Mouse (Mus musculus) megakaryocyte, adult 5-6 weeks (primary cell): Measurements from ENCODE around the gene Zc3h7a. TPM values are rescaled to one million over a fixed set of nuclear protein-coding genes. Genes with fewer than 3 reads are reported as not detected.
A peak's percentile ranks its signal among the peaks of the same experiment; 100 is the strongest.
"Not testable (repeated sequence)": the region's sequence is repeated elsewhere in the genome, so short reads cannot be mapped to it uniquely, and the experiment has no call there.

ENCODE experiments used
- ATAC-seq: 2 replicates; pipeline ENCODE4 v1.8.0; 2016; ENCODE audit warnings: mild to moderate bottlenecking, inconsistent platforms; ENCODE audit not compliant: poor library complexity, severe bottlenecking
- total RNA-seq, 2 experiments: library from RNA; stranded (forward) in 1 of 2; stranded (reverse) in 1 of 2; fragments of 153-499, 151-499 nt in 1 of 2; fragments of 221-1000, 200-1000 nt in 1 of 2; gene quantifications; 2 replicates each; pipeline versions ENCODE4 v1.2.3 to v1.2.4; 2015 to 2017

Gene Zc3h7a
- total RNA-seq (2015) (161 and 183 TPM in 2 replicates), total RNA-seq (2017) (221 and 259 TPM in 2 replicates)

DNA sequence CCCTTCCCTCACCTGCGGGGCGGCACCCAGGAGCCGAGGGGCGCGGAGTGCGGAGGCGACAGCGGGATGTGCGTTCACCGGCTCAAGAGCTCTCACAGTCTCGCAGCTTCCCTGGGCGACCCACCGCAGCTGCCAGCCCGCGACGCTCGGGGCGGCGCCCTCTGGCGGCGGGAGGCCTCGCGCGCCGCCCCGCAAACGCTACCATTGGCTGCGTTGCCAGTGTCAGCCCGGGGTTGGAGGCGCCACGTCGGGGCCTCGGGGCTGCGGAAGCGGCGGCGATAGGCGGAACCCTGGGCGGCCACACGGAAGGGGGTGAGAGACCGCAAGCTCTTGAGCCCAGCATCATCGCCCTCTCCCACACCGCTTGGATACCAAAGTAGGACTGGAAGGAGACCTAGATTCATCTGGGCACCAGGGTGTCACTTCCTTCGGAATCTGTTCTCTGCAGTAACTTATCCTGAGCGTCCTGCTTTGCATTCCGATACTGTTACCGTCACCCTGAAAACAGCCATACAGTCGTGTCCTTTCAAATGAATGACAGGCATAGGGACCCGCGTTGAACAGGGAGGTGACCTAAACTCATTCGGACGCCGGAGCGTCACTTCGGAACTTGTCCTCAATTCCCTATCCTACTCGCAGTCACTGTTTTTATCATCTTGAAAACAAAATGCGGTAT, at the start of gene Zc3h7a:
TSS of gene Zc3h7a (minus strand) at position 186 of the 676 bp plus-strand sequence.
- peak; percentile 90 for ATAC-seq

- no peak for ATAC-seq
Measured at GRCm38 (mm10) chr16:11217801-11218200, 41.6 kb upstream of the Zc3h7a start.

DNA sequence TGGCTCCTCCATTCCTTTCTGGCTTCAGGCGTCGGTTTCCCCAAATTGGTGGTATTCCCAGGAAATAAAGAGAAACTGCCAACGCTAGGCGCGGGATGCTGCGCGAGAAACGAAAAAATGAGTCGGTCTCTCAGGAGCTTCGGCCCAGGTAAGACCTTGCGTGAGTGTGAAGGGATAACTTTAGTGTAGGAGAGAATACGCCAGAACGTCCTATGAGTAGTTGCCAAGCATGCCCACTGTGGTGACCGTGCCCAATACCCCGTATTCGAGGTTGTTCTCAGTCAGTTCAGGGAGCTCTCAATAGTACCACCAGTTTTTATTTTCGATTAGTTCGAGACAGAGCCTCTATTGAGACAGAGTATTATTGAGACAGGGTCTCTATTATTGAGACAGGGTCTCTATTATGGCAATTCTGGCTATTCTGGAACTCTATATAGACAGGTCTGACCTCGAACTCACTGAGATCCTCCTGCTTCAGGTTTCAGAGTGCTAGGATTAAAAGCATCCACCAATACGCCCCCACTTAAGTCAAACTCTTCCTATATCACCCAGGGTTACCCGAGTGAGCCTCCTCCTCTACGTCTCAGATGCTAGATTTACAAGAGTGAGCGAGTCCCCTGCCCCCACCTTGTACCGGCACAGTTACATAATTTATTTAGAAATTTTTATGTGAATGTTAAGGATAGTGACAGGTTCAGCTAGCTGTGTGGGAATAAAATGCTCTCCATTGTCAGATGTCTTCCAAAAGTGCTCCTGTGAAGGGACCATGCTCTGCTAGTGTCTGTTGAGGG, 27.6 kb upstream of the Zc3h7a start:
- ATAC-seq, result peak; percentile 28

DNA sequence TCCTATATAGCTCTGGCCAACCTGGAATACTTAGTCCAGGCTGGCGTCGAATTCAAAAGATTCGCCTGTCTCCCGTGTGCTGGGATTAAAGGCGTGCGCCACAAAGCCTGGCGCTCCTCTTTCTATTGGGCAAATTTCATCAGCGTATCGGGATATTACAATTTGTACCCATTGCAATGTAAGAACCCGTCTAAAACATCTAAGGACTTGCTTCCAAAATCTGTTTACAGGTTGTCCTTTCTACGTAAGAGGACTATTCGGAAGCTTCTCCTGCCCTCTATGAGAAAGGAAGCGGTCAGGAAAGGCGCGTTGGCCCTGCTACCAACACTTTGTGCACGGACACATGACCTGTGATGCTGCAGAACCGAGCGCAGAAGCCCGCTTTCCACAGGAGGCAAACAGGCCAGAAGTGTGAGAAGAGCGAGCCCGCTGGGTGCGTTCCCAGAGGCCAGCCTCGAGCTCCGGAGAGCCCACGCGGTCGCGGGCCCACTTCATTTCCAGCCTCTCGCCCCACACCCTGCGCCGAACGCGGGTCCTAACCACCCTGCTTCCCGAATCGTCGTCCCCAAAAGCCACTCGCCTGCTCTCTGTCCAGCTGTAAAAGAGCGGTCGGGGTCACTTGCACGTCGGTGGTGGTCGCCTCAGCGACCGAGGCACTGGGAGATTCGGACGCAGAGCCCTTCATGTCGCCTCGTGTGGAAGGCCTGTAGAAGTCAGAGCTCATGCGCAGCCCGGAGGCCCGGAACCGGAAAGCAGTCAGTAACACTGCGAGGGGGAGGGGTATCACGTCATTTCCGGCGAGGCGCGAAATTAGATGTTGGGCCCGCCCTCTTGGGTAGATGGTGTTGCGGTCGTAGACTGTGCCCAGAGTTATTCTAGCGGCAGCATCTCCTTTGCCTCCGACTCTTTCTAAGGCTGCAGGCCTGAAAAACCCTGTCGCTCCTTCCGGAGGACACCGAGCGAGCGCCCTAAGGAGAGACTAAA, 26.7 kb upstream of the Zc3h7a start, which contains the start of gene Rsl1d1:
TSS of gene Rsl1d1 (minus strand) at position 761 of the 984 bp plus-strand sequence.
- ATAC-seq, result peak; percentile 95

DNA sequence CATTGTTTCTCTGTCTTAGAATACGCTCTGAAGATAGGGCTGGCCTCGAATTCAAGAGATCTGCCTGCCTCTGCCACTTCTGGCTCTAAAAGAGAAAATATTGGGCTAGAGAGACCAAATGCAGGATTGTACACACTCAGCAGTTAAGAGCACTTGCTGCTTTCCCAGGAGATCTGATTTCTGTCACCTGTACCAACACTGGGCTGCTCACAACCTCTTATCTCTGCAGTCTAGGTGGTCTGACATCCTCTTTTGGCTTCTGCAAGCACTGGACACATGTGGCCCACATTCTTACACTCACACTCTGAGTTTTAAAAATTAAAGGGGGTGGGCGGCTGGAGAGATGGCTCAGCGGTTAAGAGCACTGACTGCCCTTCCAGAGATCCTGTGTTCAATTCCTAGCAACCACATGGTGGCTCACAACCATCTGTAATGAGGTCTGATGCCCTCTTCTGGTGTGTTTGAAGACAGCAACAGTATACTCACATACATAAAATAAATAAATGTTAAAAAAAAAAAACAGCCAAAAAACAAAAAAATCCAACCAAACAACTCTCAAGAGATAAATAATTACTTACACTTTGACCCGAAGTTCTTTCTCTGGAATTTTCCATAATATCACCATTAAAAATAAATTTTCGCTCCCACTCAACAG, 25.7 kb upstream of the Zc3h7a start:
- ATAC-seq, result no peak

DNA sequence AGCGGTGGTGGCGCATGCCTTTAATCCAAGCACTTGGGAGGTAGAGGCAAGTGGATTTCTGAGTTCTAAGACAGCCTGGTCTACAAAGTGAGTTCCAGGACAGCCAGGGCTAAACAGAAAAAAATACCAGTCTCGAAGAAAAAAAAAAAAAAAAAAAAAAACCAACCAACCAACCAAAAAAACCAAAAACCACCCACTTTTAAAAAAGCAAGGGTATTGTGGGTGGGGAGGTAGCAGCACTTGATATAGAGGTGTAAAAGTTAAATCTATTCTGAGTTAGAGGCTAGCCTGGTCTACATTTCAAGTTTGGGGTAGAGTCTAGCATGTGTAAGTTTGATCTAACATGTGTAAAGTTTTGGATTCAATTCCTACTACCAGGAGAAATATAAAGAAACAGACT, 24.1 kb upstream of the Zc3h7a start:
- ATAC-seq, result no peak

DNA sequence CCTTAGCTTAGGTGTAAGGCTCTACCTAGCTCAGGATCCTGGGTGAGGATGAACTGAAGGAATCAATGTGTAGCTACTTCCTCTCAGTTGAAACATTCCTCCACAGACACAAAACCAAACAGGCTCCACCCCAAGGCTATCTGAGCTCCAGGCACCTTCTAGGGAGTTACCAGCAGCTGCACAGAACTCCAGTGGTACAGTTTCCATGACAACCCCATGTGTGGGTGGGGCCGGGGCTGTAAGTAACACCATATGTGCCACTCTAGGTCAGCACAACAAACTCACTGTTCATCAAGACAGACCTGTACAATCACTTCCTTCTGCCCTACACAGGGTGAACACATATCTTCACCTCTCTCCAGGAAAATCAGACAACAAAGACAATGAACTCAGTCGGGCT, 22.3 kb upstream of the Zc3h7a start:
- ATAC-seq, result no peak

- no peak for ATAC-seq
Measured at GRCm38 (mm10) chr16:11197052-11197451, 20.9 kb upstream of the Zc3h7a start.

GRCm38 (mm10) chr16:11193231-11193630, 17.0 kb upstream of the Zc3h7a start:
- no peak for ATAC-seq

GRCm38 (mm10) chr16:11190150-11190549, 14.0 kb upstream of the Zc3h7a start:
- no peak for ATAC-seq

DNA sequence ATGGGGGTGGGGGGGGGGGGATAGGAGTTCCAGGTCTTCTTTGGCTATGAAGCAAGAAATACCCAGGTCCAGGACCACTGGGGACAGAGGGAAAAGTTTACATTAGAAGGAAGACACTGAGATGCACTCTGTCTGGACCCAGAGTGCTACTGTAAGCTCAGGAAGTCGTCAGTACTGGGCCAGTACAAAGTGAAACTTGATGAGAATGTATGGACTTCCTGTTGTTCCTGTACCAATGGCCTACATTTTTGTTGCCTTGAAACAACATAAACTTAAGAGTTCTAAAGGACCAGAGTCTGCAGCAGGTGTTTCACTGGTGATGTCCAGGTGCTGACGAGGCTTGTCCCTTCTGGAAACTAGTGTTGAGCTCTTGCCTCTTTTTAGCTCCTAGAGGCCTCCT, 1.2 kb upstream of the Zc3h7a start:
- no peak for ATAC-seq

GRCm38 (mm10) chr16:11176884-11177244, 671 bp upstream of the Zc3h7a start:
- no peak for ATAC-seq

DNA sequence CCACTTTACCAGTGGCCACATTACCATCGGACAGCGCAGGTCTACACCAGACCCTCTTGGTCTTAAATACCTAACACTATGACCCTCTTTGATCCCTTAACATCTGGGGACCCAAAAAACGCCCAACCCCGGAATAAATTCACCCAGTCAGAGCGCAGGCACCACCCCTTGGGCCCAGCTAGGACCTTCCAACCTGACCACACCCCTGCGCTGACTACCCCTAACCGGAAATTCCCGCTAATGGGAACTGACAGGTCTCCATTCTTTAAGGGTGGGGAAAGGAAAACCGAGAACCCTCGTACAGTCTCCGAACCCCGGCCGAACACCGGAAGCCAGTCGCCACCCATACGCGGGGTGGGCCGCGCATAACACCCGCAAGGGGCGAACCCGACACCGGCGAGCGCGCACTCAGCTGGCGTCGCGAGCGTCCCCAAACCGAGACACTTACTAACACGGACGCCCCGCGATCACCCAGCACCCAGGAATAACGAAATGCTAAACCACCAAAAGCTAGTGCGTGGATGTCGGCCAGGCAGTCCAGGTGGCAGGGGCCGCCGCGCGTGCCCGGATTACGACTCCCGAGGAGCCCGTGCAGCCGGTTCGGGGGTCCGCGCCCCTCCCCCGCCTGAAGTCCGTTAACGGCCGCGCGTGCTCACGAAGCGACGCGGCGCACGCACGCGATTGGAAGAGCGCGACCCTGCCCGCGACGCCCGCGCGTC, 545 bp downstream of the Zc3h7a start:
- ATAC-seq, result peak; percentile 40

DNA sequence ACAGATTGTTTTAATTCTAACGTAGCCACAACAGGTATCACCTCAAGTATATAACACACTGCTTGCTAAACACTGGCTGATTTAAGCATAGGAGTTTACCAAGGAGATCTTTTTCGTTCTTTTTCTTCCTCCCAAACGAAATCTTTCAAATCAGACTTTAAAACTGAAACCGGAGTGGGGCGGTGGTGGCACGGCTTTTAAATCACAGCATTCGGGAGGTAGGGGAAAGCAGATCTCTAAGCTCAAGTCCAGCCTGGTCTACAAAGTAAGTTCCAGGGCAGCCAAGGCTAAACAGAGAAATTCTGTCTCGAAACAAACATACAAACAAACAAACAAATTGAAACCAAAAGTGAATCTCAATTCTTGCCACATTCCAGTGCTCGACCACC, 1.1 kb downstream of the Zc3h7a start:
- ATAC-seq, result no peak

- ATAC-seq, result peak; percentile 34
Measured at GRCm38 (mm10) chr16:11174671-11175081, 1.5 kb downstream of the Zc3h7a start.

DNA sequence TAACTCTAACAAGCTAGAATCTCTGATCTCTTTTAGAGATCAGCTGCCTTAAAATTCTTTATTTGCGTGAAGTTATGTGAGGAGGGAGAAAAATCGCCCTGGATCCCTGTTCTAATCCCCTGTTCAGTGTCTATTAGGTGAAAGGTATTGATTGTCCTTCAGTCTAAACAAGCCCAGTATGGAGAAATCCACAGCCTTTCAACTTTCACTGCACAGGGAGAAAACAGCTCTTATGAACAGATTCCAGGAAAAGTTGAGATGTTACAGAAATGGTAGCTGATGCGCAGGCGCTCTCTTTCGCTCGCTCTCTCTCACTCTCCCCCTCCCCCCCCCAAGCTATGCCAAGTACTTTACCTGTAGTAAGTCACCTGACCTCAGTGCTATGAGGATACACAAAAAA, 4.5 kb downstream of the Zc3h7a start:
- ATAC-seq, result no peak

DNA sequence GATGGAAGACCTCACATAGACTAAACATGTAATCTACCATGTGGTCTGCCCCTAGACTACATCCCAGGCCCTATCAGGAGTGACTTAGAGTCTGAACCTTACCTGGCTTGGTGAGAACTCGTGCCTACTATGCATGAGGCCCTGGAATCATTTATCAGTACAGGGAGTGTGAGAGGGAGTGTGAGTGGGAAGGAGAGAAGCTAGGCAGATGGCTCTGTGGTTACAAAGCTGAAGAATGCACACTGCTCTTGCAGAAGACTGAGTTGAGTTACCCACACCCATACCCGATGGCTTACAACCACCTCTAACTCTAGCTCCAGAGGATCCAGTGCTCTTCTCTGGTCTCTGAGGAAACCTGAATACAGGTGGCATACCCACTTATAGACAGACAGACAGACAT, 9.8 kb downstream of the Zc3h7a start:
- ATAC-seq, result no peak

GRCm38 (mm10) chr16:11164695-11165255, 11.4 kb downstream of the Zc3h7a start:
- ATAC-seq, result no peak

DNA sequence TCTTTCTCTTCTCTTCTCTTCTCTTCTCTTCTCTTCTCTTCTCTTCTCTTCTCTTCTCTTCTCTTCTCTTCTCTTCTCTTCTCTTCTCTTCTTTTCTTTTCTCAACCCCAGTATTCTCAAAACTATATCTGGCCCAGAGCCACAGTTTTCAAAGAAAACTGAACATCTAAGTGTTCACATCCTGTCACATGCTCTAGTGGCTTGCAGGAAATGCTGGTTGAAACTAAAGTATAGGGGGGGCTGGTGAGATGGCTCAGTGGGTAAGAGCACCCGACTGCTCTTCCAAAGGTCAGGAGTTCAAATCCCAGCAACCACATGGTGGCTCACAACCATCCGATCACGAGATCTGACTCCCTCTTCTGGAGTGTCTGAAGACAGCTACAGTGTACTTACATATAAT, 18.5 kb downstream of the Zc3h7a start:
- ATAC-seq, result not testable (repeated sequence)

- no peak for ATAC-seq
Measured at GRCm38 (mm10) chr16:11154500-11154899, 21.7 kb downstream of the Zc3h7a start.
